In genomic region chr11:79237644-79238397, GRCm38 (mm10) we compare ENCODE assay signal across 9 mouse cellular contexts. TPM values are rescaled to one million over a fixed set of nuclear protein-coding genes. Genes with fewer than 3 reads are reported as not detected.
DNase-seq lines count a peak whose midpoint lies in the region; ATAC-seq and TF ChIP-seq lines count a peak whose summit lies in the region.
"Had no signal": no experiment of that assay in that cellular context is flagged by ENCODE, and none has a peak within 500 bp of the region (broad histone marks: within the 10 kb centered on the region; RNA-seq: fewer than 3 reads in every experiment).

No protein-coding gene starts in this region.

- ATAC-seq in limb, embryonic 11.5 days (ENCODE audit: insufficient number of reproducible peaks, low FRiP score, low TSS enrichment, low read depth): no peak
- peak; percentile 98 for ATAC-seq in kidney, postnatal 0 days (replicated peaks; ENCODE audit: low FRiP score, low read depth)

- no peak overlapping the region for H3K4me3 ChIP-seq in limb, embryonic 11.5 days (ENCODE audit: low read depth, low read length)
- H3K4me3 ChIP-seq in limb, embryonic 10.5 days: no peak overlapping the region
- H3K4me3 ChIP-seq in heart, embryonic 10.5 days: no peak overlapping the region
- no peak overlapping the region for H3K4me3 ChIP-seq in kidney, postnatal 0 days (replicated peaks; ENCODE audit: low read depth, low read length)
- H3K4me3 ChIP-seq: megakaryocyte, embryonic 14.5 days had no signal

- no peak overlapping the region for H3K9ac ChIP-seq in limb, embryonic 11.5 days (ENCODE audit: low read length)
- H3K9ac ChIP-seq in kidney, postnatal 0 days (ENCODE audit: low read depth, low read length): no peak overlapping the region

- no peak for DNase-seq in limb, embryonic 11.5 days (ENCODE audit: low spot score)
- no peak for DNase-seq in limb, embryonic 10.5 days (ENCODE audit: low spot score)
- DNase-seq in heart, embryonic 10.5 days (ENCODE audit: low spot score): no peak
- peak; percentile 78 for DNase-seq in kidney, postnatal 0 days (ENCODE audit: low spot score)
- DNase-seq in ovary, postnatal 36 days (ENCODE audit: low spot score): peak; percentile 88
- no peak for DNase-seq in thymus, postnatal 10 days (ENCODE audit: low spot score in 2 of 2)
- no peak for DNase-seq in embryo, embryonic 10.5 days (ENCODE audit: low spot score)
- DNase-seq in layer of hippocampus, postnatal 25 days (ENCODE audit: extremely low spot score in 1 of 2, low spot score in 1 of 2): no peak

- peaks cover 28% of the 10 kb centered on the region for H3K36me3 ChIP-seq in limb, embryonic 11.5 days (ENCODE audit: control insufficient read depth, insufficient read depth, low read length)
- H3K36me3 ChIP-seq in limb, embryonic 10.5 days: peaks cover 63% of the 10 kb centered on the region
- peaks cover 61% of the 10 kb centered on the region for H3K36me3 ChIP-seq in heart, embryonic 10.5 days
- H3K36me3 ChIP-seq in kidney, postnatal 0 days (ENCODE audit: insufficient read depth, low read length): peaks cover 31% of the 10 kb centered on the region

- no peaks in the 10 kb centered on the region for H3K27me3 ChIP-seq in limb, embryonic 11.5 days (ENCODE audit: control insufficient read depth, insufficient read depth, low read length)
- H3K27me3 ChIP-seq in limb, embryonic 10.5 days (ENCODE audit: low read depth, poor library complexity, severe bottlenecking): no peaks in the 10 kb centered on the region
- H3K27me3 ChIP-seq in heart, embryonic 10.5 days (ENCODE audit: insufficient read depth, poor library complexity, severe bottlenecking): no peaks in the 10 kb centered on the region
- no peaks in the 10 kb centered on the region for H3K27me3 ChIP-seq in kidney, postnatal 0 days (ENCODE audit: insufficient read depth, low read length)
- H3K27me3 ChIP-seq: megakaryocyte, embryonic 14.5 days had no signal

- no peak for TF ChIP-seq CTCF in kidney, postnatal 0 days (IDR thresholded peaks at IDR 0.05; ENCODE audit: low read depth)

- H3K4me2 ChIP-seq in limb, embryonic 11.5 days (ENCODE audit: low read depth, severe bottlenecking): no peak overlapping the region
- H3K4me2 ChIP-seq in kidney, postnatal 0 days (ENCODE audit: low read length): no peak overlapping the region

- 94% methylated on average over 11 of the region's 11 CpGs for WGBS in limb, embryonic 11.5 days
- 92% methylated on average over 11 of the region's 11 CpGs for WGBS in limb, embryonic 10.5 days
- WGBS in heart, embryonic 10.5 days: 90% methylated on average over 11 of the region's 11 CpGs
- 65% methylated on average over 11 of the region's 11 CpGs for WGBS in kidney, postnatal 0 days

- H3K9me3 ChIP-seq in limb, embryonic 11.5 days (ENCODE audit: control insufficient read depth, low read length): peaks cover 4% of the 10 kb centered on the region; the same call in 1 of the 2 replicates
- H3K9me3 ChIP-seq in limb, embryonic 10.5 days (replicated peaks): peaks cover 4% of the 10 kb centered on the region; the same call in 1 of the 2 replicates
- no peaks in the 10 kb centered on the region for H3K9me3 ChIP-seq in heart, embryonic 10.5 days
- H3K9me3 ChIP-seq in kidney, postnatal 0 days (replicated peaks; ENCODE audit: low read length): no peaks in the 10 kb centered on the region

- peak overlapping the region; percentile 55; the same call in 1 of the 2 replicates for H3K27ac ChIP-seq in limb, embryonic 11.5 days (replicated peaks; ENCODE audit: low read depth, low read length)
- no peak overlapping the region for H3K27ac ChIP-seq in limb, embryonic 10.5 days
- H3K27ac ChIP-seq in heart, embryonic 10.5 days: peak overlapping the region; percentile 69
- peak overlapping the region; percentile 89 for H3K27ac ChIP-seq in kidney, postnatal 0 days

- H3K4me1 ChIP-seq in limb, embryonic 11.5 days (ENCODE audit: control insufficient read depth, insufficient read depth, low read length): no peaks in the 10 kb centered on the region
- H3K4me1 ChIP-seq in limb, embryonic 10.5 days: peaks cover 7% of the 10 kb centered on the region; the same call in 1 of the 2 replicates
- peaks cover 12% of the 10 kb centered on the region for H3K4me1 ChIP-seq in heart, embryonic 10.5 days
- H3K4me1 ChIP-seq in kidney, postnatal 0 days (replicated peaks; ENCODE audit: insufficient read depth, low read length): 0 out of 2 replicates have a peak, but pooled peaks cover 4% of the 10 kb centered on the region

RNA-seq across cellular contexts. Expression of gene Wsb1, which starts 16.6 kb away (rescaled TPM):
- polyA plus RNA-seq in limb, embryonic 11.5 days (2014; fragmentation: Nextera tagmentation; extraction: Ambion mirVana): 376 and 418 TPM in 2 replicates
- 196 and 306 TPM in 2 replicates for polyA plus RNA-seq in limb, embryonic 10.5 days (2016; fragmentation: Nextera tagmentation; extraction: Ambion mirVana)
- polyA plus RNA-seq in heart, embryonic 10.5 days (2016; fragmentation: Nextera tagmentation; extraction: Ambion mirVana): 169 and 203 TPM in 2 replicates
- polyA plus RNA-seq in kidney, postnatal 0 days (2015; fragmentation: Nextera tagmentation; extraction: Ambion mirVana): 265 and 274 TPM in 2 replicates
- 10 to 100 TPM; 68.1 to 92.0 TPM for total RNA-seq in layer of hippocampus, postnatal 25 days (2021)

RNA-seq across cellular contexts. Expression of gene Gm9964, which starts 58.9 kb away (rescaled TPM):
- not detected in 2 replicates for polyA plus RNA-seq in limb, embryonic 11.5 days (2014; fragmentation: Nextera tagmentation; extraction: Ambion mirVana)
- polyA plus RNA-seq in limb, embryonic 10.5 days (2016; fragmentation: Nextera tagmentation; extraction: Ambion mirVana): not detected in 2 replicates
- polyA plus RNA-seq in heart, embryonic 10.5 days (2016; fragmentation: Nextera tagmentation; extraction: Ambion mirVana): 0.21 TPM in 1 of 2 replicates, not detected in the other
- polyA plus RNA-seq in kidney, postnatal 0 days (2015; fragmentation: Nextera tagmentation; extraction: Ambion mirVana): not detected in 2 replicates
- total RNA-seq in layer of hippocampus, postnatal 25 days (2021): under 1 TPM; 0.73 to 0.91 TPM

Comparison
In these comparisons a context has a peak if more than half of its experiments do, and no peak if none do; other contexts are left out.
1. DNase-seq: peak in kidney, postnatal 0 days (single experiment) and ovary, postnatal 36 days (single experiment); none in limb, embryonic 11.5 days (single experiment), limb, embryonic 10.5 days (single experiment), heart, embryonic 10.5 days (single experiment), thymus, postnatal 10 days (0 of 2), embryo, embryonic 10.5 days (single experiment) and layer of hippocampus, postnatal 25 days (0 of 2).